Mouse (Mus musculus) ES-E14 (cell line): Measurements from ENCODE around the gene Ncor1.

Source experiments
- HCFC1 ChIP-seq: IDR thresholded peaks from 2 replicates; pipeline ENCODE4 v1.6.1; 2012; ENCODE audit warnings: low read length, inconsistent platforms, borderline replicate concordance; ENCODE audit not compliant: insufficient read depth
- MAFK ChIP-seq: IDR thresholded peaks from 2 replicates; pipeline ENCODE4 v1.6.1; 2014; ENCODE audit warnings: mild to moderate bottlenecking, low read depth, low read length, inconsistent platforms; ENCODE audit not compliant: insufficient read depth
- ZNF384 ChIP-seq: IDR thresholded peaks from 2 replicates; pipeline ENCODE4 v1.6.1; 2012; ENCODE audit warnings: low read depth, low read length, inconsistent platforms

DNA sequence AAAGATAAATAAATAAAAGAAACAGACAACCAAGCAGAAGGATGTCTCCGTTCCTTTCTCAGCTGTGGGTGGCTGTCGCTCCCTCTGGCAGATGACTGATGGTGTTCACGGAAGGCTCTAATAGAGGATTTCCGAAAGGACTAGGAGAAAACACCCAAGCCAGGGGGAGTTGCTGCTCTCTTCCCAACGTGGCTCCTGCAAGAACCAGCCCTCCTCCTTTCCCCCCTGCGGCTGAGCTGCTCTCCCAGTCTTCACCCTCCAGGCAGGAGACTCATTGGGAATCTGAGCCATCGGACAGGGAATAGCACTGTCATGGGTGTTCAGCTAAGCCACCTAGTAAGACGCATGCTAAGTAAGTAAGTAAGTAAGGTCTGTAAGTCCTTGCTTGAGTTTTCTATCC, 181.3 kb downstream of the Ncor1 start:
- no peak for TF ChIP-seq ZNF384
- no peak for TF ChIP-seq HCFC1
- no peak for TF ChIP-seq MAFK
